ENCODE assay signal across 20 mouse cellular contexts in the genomic region with DNA sequence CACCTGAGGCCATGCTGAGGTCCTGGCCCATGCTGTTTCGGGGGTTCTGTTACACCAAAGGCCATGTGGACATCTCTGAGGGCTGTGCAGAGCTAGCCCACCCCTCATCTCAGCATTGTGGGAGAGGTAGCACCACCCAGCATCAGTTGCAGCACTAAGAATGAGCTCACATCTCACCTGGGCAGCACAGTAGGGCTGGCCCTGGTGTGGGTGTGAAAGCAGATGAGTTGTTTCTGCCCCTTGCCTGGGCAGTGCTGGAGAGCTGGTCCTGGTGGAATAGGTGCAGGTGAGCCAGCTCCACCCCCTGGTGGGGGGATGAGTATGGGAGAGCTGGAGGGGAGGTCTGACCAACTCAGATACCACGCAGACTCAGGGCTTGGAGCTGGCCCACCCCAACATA. TPM values are rescaled to one million over a fixed set of nuclear protein-coding genes. Genes with fewer than 3 reads are reported as not detected.
DNase-seq lines count a peak whose midpoint lies in the region; ATAC-seq lines count a peak whose summit lies in the region.
"Had no signal": no experiment of that assay in that cellular context is flagged by ENCODE, and none has a peak within 500 bp of the region (broad histone marks: within the 10 kb centered on the region; RNA-seq: fewer than 3 reads in every experiment).

No protein-coding gene starts in this region.

- H3K27ac ChIP-seq in hindbrain, embryonic 15.5 days (replicated peaks), result no peak overlapping the region
- no peak overlapping the region for H3K27ac ChIP-seq in hindbrain, embryonic 10.5 days
- no peak overlapping the region for H3K27ac ChIP-seq in neural tube, embryonic 12.5 days
- H3K27ac ChIP-seq: embryonic facial prominence, embryonic 15.5 days; forebrain, embryonic 10.5 days; gastrocnemius, adult 2 months; heart, embryonic 13.5 days had no signal

- H3K4me2 ChIP-seq in hindbrain, embryonic 15.5 days, result no peak overlapping the region
- H3K4me2 ChIP-seq in neural tube, embryonic 12.5 days (replicated peaks), result no peak overlapping the region
- H3K4me2 ChIP-seq: embryonic facial prominence, embryonic 15.5 days; heart, embryonic 13.5 days had no signal

- ATAC-seq in hindbrain, embryonic 15.5 days (ENCODE audit: low FRiP score, low read depth), result peak; percentile 68; the same call in 1 of the 2 replicates
- no peak for ATAC-seq in megakaryocyte, adult 5-6 weeks (ENCODE audit: poor library complexity, severe bottlenecking)
- ATAC-seq in neural tube, embryonic 12.5 days (ENCODE audit: low FRiP score, low read depth), result 0 out of 2 replicates have a peak, but pooled peaks have one; percentile 9
- ATAC-seq: forebrain, embryonic 14.5 days had no signal

- no peaks in the 10 kb centered on the region for H3K27me3 ChIP-seq in hindbrain, embryonic 15.5 days
- H3K27me3 ChIP-seq in hindbrain, embryonic 10.5 days (ENCODE audit: insufficient read depth, poor library complexity, severe bottlenecking), result no peaks in the 10 kb centered on the region
- no peaks in the 10 kb centered on the region for H3K27me3 ChIP-seq in megakaryocyte, embryonic 14.5 days (replicated peaks)
- no peaks in the 10 kb centered on the region for H3K27me3 ChIP-seq in neural tube, embryonic 12.5 days (replicated peaks)
- H3K27me3 ChIP-seq: embryonic facial prominence, embryonic 15.5 days; heart, embryonic 13.5 days had no signal

- no peak for DNase-seq in hindbrain, embryonic 10.5 days (ENCODE audit: low spot score)
- no peak for DNase-seq in neural tube, embryonic 10.5 days (ENCODE audit: extremely low spot score, low spot score)
- no peak for DNase-seq in left cerebral cortex, adult 8-10 months (ENCODE audit: low spot score in 2 of 2)
- DNase-seq: adrenal gland, adult 2 months; adrenal gland, postnatal 25 days; cerebellum, adult 18-20 months; cerebellum, adult 9-11 months; cerebellum, postnatal 36 days; gastrocnemius, adult 2 months; gastrocnemius, postnatal 25 days; heart, postnatal 4 days had no signal

- no peak overlapping the region for H3K4me3 ChIP-seq in hindbrain, embryonic 15.5 days
- H3K4me3 ChIP-seq in hindbrain, embryonic 10.5 days, result no peak overlapping the region
- H3K4me3 ChIP-seq in megakaryocyte, embryonic 14.5 days (replicated peaks), result peak overlapping the region; percentile 24
- H3K4me3 ChIP-seq in neural tube, embryonic 12.5 days, result no peak overlapping the region
- H3K4me3 ChIP-seq: embryonic facial prominence, embryonic 15.5 days; erythroblast, embryonic 14.5 days; forebrain, embryonic 10.5 days; gastrocnemius, adult 2 months; heart, embryonic 13.5 days had no signal

- no peaks in the 10 kb centered on the region for H3K4me1 ChIP-seq in hindbrain, embryonic 15.5 days (replicated peaks)
- no peaks in the 10 kb centered on the region for H3K4me1 ChIP-seq in hindbrain, embryonic 10.5 days (replicated peaks)
- peaks cover 31% of the 10 kb centered on the region for H3K4me1 ChIP-seq in megakaryocyte, embryonic 14.5 days
- no peaks in the 10 kb centered on the region for H3K4me1 ChIP-seq in neural tube, embryonic 12.5 days
- H3K4me1 ChIP-seq: embryonic facial prominence, embryonic 15.5 days; forebrain, embryonic 10.5 days had no signal

- H3K9me3 ChIP-seq in hindbrain, embryonic 15.5 days, result no peaks in the 10 kb centered on the region
- peaks cover 26% of the 10 kb centered on the region for H3K9me3 ChIP-seq in hindbrain, embryonic 10.5 days
- 0 out of 2 replicates have a peak, but pooled peaks cover 6% of the 10 kb centered on the region for H3K9me3 ChIP-seq in megakaryocyte, embryonic 14.5 days
- no peaks in the 10 kb centered on the region for H3K9me3 ChIP-seq in neural tube, embryonic 12.5 days
- H3K9me3 ChIP-seq: embryonic facial prominence, embryonic 15.5 days had no signal

- WGBS in hindbrain, embryonic 15.5 days, result 90% methylated on average over 2 of the region's 2 CpGs
- WGBS in hindbrain, embryonic 10.5 days, result 78% methylated on average over 2 of the region's 2 CpGs
- WGBS in neural tube, embryonic 12.5 days, result 90% methylated on average over 2 of the region's 2 CpGs

- H3K9ac ChIP-seq in hindbrain, embryonic 15.5 days, result no peak overlapping the region
- no peak overlapping the region for H3K9ac ChIP-seq in neural tube, embryonic 12.5 days
- H3K9ac ChIP-seq: embryonic facial prominence, embryonic 15.5 days; heart, embryonic 13.5 days had no signal

- peaks cover 4% of the 10 kb centered on the region; the same call in 1 of the 2 replicates for H3K36me3 ChIP-seq in hindbrain, embryonic 15.5 days
- peaks cover 8% of the 10 kb centered on the region for H3K36me3 ChIP-seq in hindbrain, embryonic 10.5 days
- peaks cover 21% of the 10 kb centered on the region for H3K36me3 ChIP-seq in megakaryocyte, embryonic 14.5 days (replicated peaks; ENCODE audit: low read length)
- peaks cover 7% of the 10 kb centered on the region for H3K36me3 ChIP-seq in neural tube, embryonic 12.5 days

RNA-seq across cellular contexts. Expression of a gene that starts 36.5 kb away (rescaled TPM):
- 15.9 and 18.2 TPM in 2 replicates for polyA plus RNA-seq in hindbrain, embryonic 15.5 days (2015; fragmentation: Nextera tagmentation; extraction: Ambion mirVana)
- 7.9 and 10.6 TPM in 2 replicates for polyA plus RNA-seq in hindbrain, embryonic 10.5 days (2016; fragmentation: Nextera tagmentation; extraction: Ambion mirVana)
- polyA plus RNA-seq in megakaryocyte, embryonic 14.5 days (2012; ENCODE audit: insufficient read depth, low replicate concordance), result 0.15 and 7.5 TPM in 2 replicates
- 3.6 and 4.0 TPM in 2 replicates for total RNA-seq in megakaryocyte, adult 5-6 weeks (2015)
- total RNA-seq in megakaryocyte, adult 5-6 weeks (2017), result 1.8 and 3.9 TPM in 2 replicates
- polyA plus RNA-seq in neural tube, embryonic 12.5 days (2016; fragmentation: Nextera tagmentation; extraction: Ambion mirVana), result 16.5 and 18.7 TPM in 2 replicates
- 10 to 100 TPM; 31.3 to 39.5 (median 34.0) TPM for total RNA-seq in left cerebral cortex, adult 8-10 months (2022)
- polyA plus RNA-seq: erythroblast, embryonic 14.5 days had no signal

RNA-seq across cellular contexts. Expression of a gene that starts 53.9 kb away (rescaled TPM):
- polyA plus RNA-seq in hindbrain, embryonic 15.5 days (2015; fragmentation: Nextera tagmentation; extraction: Ambion mirVana), result 25.2 and 26.1 TPM in 2 replicates
- polyA plus RNA-seq in hindbrain, embryonic 10.5 days (2016; fragmentation: Nextera tagmentation; extraction: Ambion mirVana), result 44.9 and 46.8 TPM in 2 replicates
- 8.5 and 15.6 TPM in 2 replicates for polyA plus RNA-seq in megakaryocyte, embryonic 14.5 days (2012; ENCODE audit: insufficient read depth, low replicate concordance)
- total RNA-seq in megakaryocyte, adult 5-6 weeks (2015), result 60.1 and 74.2 TPM in 2 replicates
- total RNA-seq in megakaryocyte, adult 5-6 weeks (2017), result 42.9 and 51.0 TPM in 2 replicates
- polyA plus RNA-seq in neural tube, embryonic 12.5 days (2016; fragmentation: Nextera tagmentation; extraction: Ambion mirVana), result 55.3 and 56.1 TPM in 2 replicates
- 10 to 100 TPM; 63.3 to 71.3 (median 69.9) TPM for total RNA-seq in left cerebral cortex, adult 8-10 months (2022)
